Mouse (Mus musculus) forebrain, embryonic 16.5 days (tissue): ENCODE measurements at regions not wholly inside any gene's neighbourhood (a gene's known extent, or its start where the extent isn't known, plus 50 kb on each side); places are given as distances from the start of the nearest gene placed in this dataset.

Experiments
- ATAC-seq: fragments of 200-750 bp; cut with Nextera tagmentation; 2 replicates; pipeline ENCODE4 v1.8.0; 2017; ENCODE audit warnings: mild to moderate bottlenecking, moderate library complexity
- H3K27ac ChIP-seq: fragments of 300-500 bp; sonication (generic); 2 replicates; pipeline ENCODE4 v1.5.1; 2014; ENCODE audit warnings: low read length, control low read depth
- H3K27me3 ChIP-seq: fragments of 300-500 bp; sonication (generic); replicated peaks from 2 replicates; pipeline ENCODE4 v1.6.1; 2014; ENCODE audit warnings: low read length; ENCODE audit not compliant: control insufficient read depth, insufficient read depth
- H3K36me3 ChIP-seq: fragments of 300-500 bp; sonication (generic); 2 replicates; pipeline ENCODE4 v1.6.1; 2014; ENCODE audit not compliant: control insufficient read depth, insufficient read depth
- H3K4me1 ChIP-seq: fragments of 300-500 bp; sonication (generic); replicated peaks from 2 replicates; pipeline ENCODE4 v1.6.1; 2014; ENCODE audit warnings: low read length; ENCODE audit not compliant: control insufficient read depth, insufficient read depth
- H3K4me2 ChIP-seq: fragments of 300-500 bp; sonication (generic); 2 replicates; pipeline ENCODE4 v1.6.1; 2014; ENCODE audit warnings: mild to moderate bottlenecking, low read length, control low read depth
- H3K4me3 ChIP-seq: fragments of 300-500 bp; sonication (generic); replicated peaks from 2 replicates; pipeline ENCODE4 v1.5.1; 2014; ENCODE audit warnings: mild to moderate bottlenecking, low read length, control low read depth
- H3K9ac ChIP-seq: fragments of 300-500 bp; sonication (generic); replicated peaks from 2 replicates; pipeline ENCODE4 v1.6.1; 2014; ENCODE audit warnings: low read depth, low read length, control low read depth
- H3K9me3 ChIP-seq: fragments of 300-500 bp; sonication (generic); 2 replicates; pipeline ENCODE4 v1.6.1; 2016; ENCODE audit warnings: low read length; ENCODE audit not compliant: control insufficient read depth
- WGBS: fragments of 180-500 bp; shearing (Covaris S2); extraction: QIAGEN DNeasy Blood & Tissue Kit; methylation state at CpG from one replicate; pipeline ENCODE4 v1.1.7; 2014; 5-methylcytosine and 5-hydroxymethylcytosine counted together

GRCm38 (mm10) chr17:10057736-10058135 lies 261.9 kb downstream of the Qk start:
- Histone ChIP-seq H3K27ac (no peak overlapping the region), H3K27me3 (no peaks in the 10 kb centered on the region), H3K9me3 (no peaks in the 10 kb centered on the region), H3K9ac (no peak overlapping the region), H3K36me3 (no peaks in the 10 kb centered on the region), H3K4me2 (no peak overlapping the region), H3K4me3 (no peak overlapping the region), H3K4me1 (no peaks in the 10 kb centered on the region)
- WGBS: 100% methylated on average over 1 of the region's 1 CpGs
- ATAC-seq: no peak

- WGBS: 92% methylated on average over 2 of the region's 2 CpGs
- no peak overlapping the region for H3K9ac ChIP-seq
- ATAC-seq: no peak
- H3K27ac ChIP-seq: no peak overlapping the region
- H3K9me3 ChIP-seq: no peaks in the 10 kb centered on the region
- H3K4me2 ChIP-seq: no peak overlapping the region
- no peak overlapping the region for H3K4me3 ChIP-seq
- H3K4me1 ChIP-seq: no peaks in the 10 kb centered on the region
- no peaks in the 10 kb centered on the region for H3K36me3 ChIP-seq
- no peaks in the 10 kb centered on the region for H3K27me3 ChIP-seq
Observed at GRCm38 (mm10) chr17:10056096-10056495, 263.6 kb downstream of the Qk start.

GRCm38 (mm10) chr17:10054375-10054774 lies 265.3 kb downstream of the Qk start:
- H3K27me3 ChIP-seq: no peaks in the 10 kb centered on the region
- no peak overlapping the region for H3K4me2 ChIP-seq
- H3K27ac ChIP-seq: no peak overlapping the region
- ATAC-seq: no peak
- H3K4me3 ChIP-seq: no peak overlapping the region
- no peaks in the 10 kb centered on the region for H3K9me3 ChIP-seq
- no peak overlapping the region for H3K9ac ChIP-seq
- no peaks in the 10 kb centered on the region for H3K4me1 ChIP-seq
- 89% methylated on average over 5 of the region's 5 CpGs for WGBS
- no peaks in the 10 kb centered on the region for H3K36me3 ChIP-seq

- H3K9me3 ChIP-seq: no peaks in the 10 kb centered on the region
- no peaks in the 10 kb centered on the region for H3K4me1 ChIP-seq
- no peak for ATAC-seq
- H3K9ac ChIP-seq: no peak overlapping the region
- H3K4me2 ChIP-seq: no peak overlapping the region
- no peak overlapping the region for H3K4me3 ChIP-seq
- H3K27me3 ChIP-seq: no peaks in the 10 kb centered on the region
- WGBS: 78% methylated on average over 5 of the region's 5 CpGs
- no peaks in the 10 kb centered on the region for H3K36me3 ChIP-seq
- H3K27ac ChIP-seq: no peak overlapping the region
Observed at GRCm38 (mm10) chr17:10044336-10044735, 275.3 kb downstream of the Qk start.

- Histone ChIP-seq H3K27me3 (no peaks in the 10 kb centered on the region), H3K27ac (no peak overlapping the region), H3K4me2 (no peak overlapping the region), H3K4me3 (no peak overlapping the region), H3K36me3 (no peaks in the 10 kb centered on the region), H3K4me1 (no peaks in the 10 kb centered on the region), H3K9ac (no peak overlapping the region), H3K9me3 (no peaks in the 10 kb centered on the region)
- 88% methylated on average over 5 of the region's 5 CpGs for WGBS
- ATAC-seq: no peak
Observed at GRCm38 (mm10) chr17:10042042-10042652, 277.5 kb downstream of the Qk start.

GRCm38 (mm10) chr17:10040951-10041359 lies 278.7 kb downstream of the Qk start:
- 92% methylated on average over 4 of the region's 4 CpGs for WGBS
- no peak overlapping the region for H3K9ac ChIP-seq
- H3K27me3 ChIP-seq: no peaks in the 10 kb centered on the region
- H3K9me3 ChIP-seq: no peaks in the 10 kb centered on the region
- H3K4me3 ChIP-seq: no peak overlapping the region
- no peak overlapping the region for H3K4me2 ChIP-seq
- no peaks in the 10 kb centered on the region for H3K4me1 ChIP-seq
- H3K36me3 ChIP-seq: no peaks in the 10 kb centered on the region
- H3K27ac ChIP-seq: no peak overlapping the region
- ATAC-seq: no peak

GRCm38 (mm10) chr17:10040375-10040774 lies 279.3 kb downstream of the Qk start:
- no peak for ATAC-seq
- H3K9me3 ChIP-seq: no peaks in the 10 kb centered on the region
- H3K4me3 ChIP-seq: no peak overlapping the region
- H3K4me1 ChIP-seq: no peaks in the 10 kb centered on the region
- H3K36me3 ChIP-seq: no peaks in the 10 kb centered on the region
- 86% methylated on average over 4 of the region's 4 CpGs for WGBS
- no peak overlapping the region for H3K27ac ChIP-seq
- no peak overlapping the region for H3K9ac ChIP-seq
- no peak overlapping the region for H3K4me2 ChIP-seq
- no peaks in the 10 kb centered on the region for H3K27me3 ChIP-seq

GRCm38 (mm10) chr17:10037799-10038445 lies 281.7 kb downstream of the Qk start:
- no peaks in the 10 kb centered on the region for H3K4me1 ChIP-seq
- H3K36me3 ChIP-seq: no peaks in the 10 kb centered on the region
- no peak overlapping the region for H3K4me2 ChIP-seq
- H3K4me3 ChIP-seq: no peak overlapping the region
- H3K9me3 ChIP-seq: no peaks in the 10 kb centered on the region
- H3K27ac ChIP-seq: no peak overlapping the region
- H3K9ac ChIP-seq: no peak overlapping the region
- ATAC-seq: no peak
- 45% methylated on average over 14 of the region's 14 CpGs for WGBS
- H3K27me3 ChIP-seq: no peaks in the 10 kb centered on the region

- no peak overlapping the region for H3K4me3 ChIP-seq
- 50% methylated on average over 4 of the region's 4 CpGs for WGBS
- no peaks in the 10 kb centered on the region for H3K9me3 ChIP-seq
- no peaks in the 10 kb centered on the region for H3K27me3 ChIP-seq
- H3K9ac ChIP-seq: no peak overlapping the region
- H3K27ac ChIP-seq: no peak overlapping the region
- no peaks in the 10 kb centered on the region for H3K36me3 ChIP-seq
- H3K4me1 ChIP-seq: no peaks in the 10 kb centered on the region
- no peak for ATAC-seq
- no peak overlapping the region for H3K4me2 ChIP-seq
Observed at GRCm38 (mm10) chr17:10033510-10033909, 286.1 kb downstream of the Qk start.

- 88% methylated on average over 3 of the region's 3 CpGs for WGBS
Observed at GRCm38 (mm10) chr17:10031033-10031432, 288.6 kb downstream of the Qk start.

More at GRCm38 (mm10) chr17:10031033-10031432, 288.6 kb downstream of the Qk start:
- Histone ChIP-seq H3K4me1 (no peaks in the 10 kb centered on the region), H3K27ac (no peak overlapping the region), H3K9me3 (no peaks in the 10 kb centered on the region), H3K27me3 (no peaks in the 10 kb centered on the region), H3K4me2 (no peak overlapping the region), H3K9ac (no peak overlapping the region), H3K36me3 (no peaks in the 10 kb centered on the region), H3K4me3 (no peak overlapping the region)
- ATAC-seq: no peak
